Mouse (Mus musculus) hindbrain, embryonic 13.5 days (tissue): ENCODE data around the gene Ehd1. TPM values are rescaled to one million over a fixed set of nuclear protein-coding genes. Genes with fewer than 3 reads are reported as not detected.
A peak's percentile ranks its signal among the peaks of the same experiment; 100 is the strongest.

Source experiments
- ATAC-seq: fragments of 200-750 bp; cut with Nextera tagmentation; 2 replicates; pipeline ENCODE4 v1.8.0; 2017; ENCODE audit warnings: moderate TSS enrichment; ENCODE audit not compliant: low FRiP score
- H3K27ac ChIP-seq: fragments of 300-500 bp; sonication (generic); 2 replicates; pipeline ENCODE4 v1.5.1; 2015; ENCODE audit warnings: inconsistent platforms, mild to moderate bottlenecking, moderate library complexity
- H3K27me3 ChIP-seq: fragments of 300-500 bp; sonication (generic); 2 replicates; pipeline ENCODE4 v1.6.1; 2015; ENCODE audit warnings: mild to moderate bottlenecking, inconsistent platforms
- H3K36me3 ChIP-seq: fragments of 300-500 bp; sonication (generic); 2 replicates; pipeline ENCODE4 v1.6.1; 2015; ENCODE audit warnings: mild to moderate bottlenecking, inconsistent platforms
- H3K4me1 ChIP-seq: fragments of 300-500 bp; sonication (generic); replicated peaks from 2 replicates; pipeline ENCODE4 v1.6.1; 2015; ENCODE audit warnings: inconsistent platforms
- H3K4me2 ChIP-seq: fragments of 300-500 bp; sonication (generic); 2 replicates; pipeline ENCODE4 v1.6.1; 2015; ENCODE audit warnings: inconsistent platforms, mild to moderate bottlenecking, moderate library complexity
- H3K4me3 ChIP-seq: fragments of 300-500 bp; sonication (generic); 2 replicates; pipeline ENCODE4 v1.5.1; 2015; ENCODE audit warnings: mild to moderate bottlenecking, inconsistent platforms
- H3K9ac ChIP-seq: fragments of 300-500 bp; sonication (generic); 2 replicates; pipeline ENCODE4 v1.6.1; 2015; ENCODE audit warnings: mild to moderate bottlenecking, inconsistent platforms
- H3K9me3 ChIP-seq: fragments of 300-500 bp; sonication (generic); 2 replicates; pipeline ENCODE4 v1.6.1; 2016; ENCODE audit warnings: inconsistent platforms
- WGBS: fragments of 180-500 bp; shearing (Covaris S2); methylation state at CpG from one replicate; pipeline ENCODE4 v1.1.7; 2015; 5-methylcytosine and 5-hydroxymethylcytosine counted together
- polyA plus RNA-seq: library from polyadenylated mRNA; unstranded; fragments of >200 nt; fragmentation: Nextera tagmentation; extraction: Ambion mirVana; gene quantifications from 2 replicates; pipeline ENCODE4 v1.2.1, GENCODE M21; 2015

The Ehd1 gene
- polyA plus RNA-seq, 1 experiment from 2014 or later = 86.8 TPM

GRCm38 (mm10) chr19:6273592-6273991, 2.9 kb upstream of the Ehd1 start:
- no peaks in the 10 kb centered on the region for H3K9me3 ChIP-seq
- peaks cover 21% of the 10 kb centered on the region for H3K4me1 ChIP-seq
- no peak for ATAC-seq
- 95% methylated on average over 4 of the region's 4 CpGs for WGBS
- no peaks in the 10 kb centered on the region for H3K36me3 ChIP-seq
- peaks cover 11% of the 10 kb centered on the region for H3K27me3 ChIP-seq
- H3K4me3 ChIP-seq = no peak overlapping the region
- no peak overlapping the region for H3K4me2 ChIP-seq
- no peak overlapping the region for H3K9ac ChIP-seq
- no peak overlapping the region for H3K27ac ChIP-seq

GRCm38 (mm10) chr19:6273998-6274608, 2.4 kb upstream of the Ehd1 start:
- no peak overlapping the region for H3K27ac ChIP-seq
- H3K4me2 ChIP-seq = no peak overlapping the region
- H3K9me3 ChIP-seq = no peaks in the 10 kb centered on the region
- H3K4me1 ChIP-seq = peaks cover 26% of the 10 kb centered on the region
- H3K27me3 ChIP-seq = peaks cover 11% of the 10 kb centered on the region
- no peaks in the 10 kb centered on the region for H3K36me3 ChIP-seq
- no peak overlapping the region for H3K4me3 ChIP-seq
- no peak for ATAC-seq
- WGBS = 95% methylated on average over 13 of the region's 13 CpGs
- 0 out of 2 replicates have a peak overlapping the region, but pooled peaks have one; percentile 14 for H3K9ac ChIP-seq

- H3K4me1 ChIP-seq = peaks cover 44% of the 10 kb centered on the region
- peak overlapping the region; percentile 81 for H3K27ac ChIP-seq
- peaks cover 6% of the 10 kb centered on the region for H3K27me3 ChIP-seq
- H3K4me3 ChIP-seq = peak overlapping the region; percentile 79
- ATAC-seq = no peak
- H3K36me3 ChIP-seq = peaks cover 12% of the 10 kb centered on the region
- peak overlapping the region; percentile 90 for H3K4me2 ChIP-seq
- peak overlapping the region; percentile 74 for H3K9ac ChIP-seq
- WGBS = 8% methylated on average over 15 of the region's 15 CpGs
- H3K9me3 ChIP-seq = no peaks in the 10 kb centered on the region
Measured at GRCm38 (mm10) chr19:6275740-6276389, 660 bp upstream of the Ehd1 start.

DNA sequence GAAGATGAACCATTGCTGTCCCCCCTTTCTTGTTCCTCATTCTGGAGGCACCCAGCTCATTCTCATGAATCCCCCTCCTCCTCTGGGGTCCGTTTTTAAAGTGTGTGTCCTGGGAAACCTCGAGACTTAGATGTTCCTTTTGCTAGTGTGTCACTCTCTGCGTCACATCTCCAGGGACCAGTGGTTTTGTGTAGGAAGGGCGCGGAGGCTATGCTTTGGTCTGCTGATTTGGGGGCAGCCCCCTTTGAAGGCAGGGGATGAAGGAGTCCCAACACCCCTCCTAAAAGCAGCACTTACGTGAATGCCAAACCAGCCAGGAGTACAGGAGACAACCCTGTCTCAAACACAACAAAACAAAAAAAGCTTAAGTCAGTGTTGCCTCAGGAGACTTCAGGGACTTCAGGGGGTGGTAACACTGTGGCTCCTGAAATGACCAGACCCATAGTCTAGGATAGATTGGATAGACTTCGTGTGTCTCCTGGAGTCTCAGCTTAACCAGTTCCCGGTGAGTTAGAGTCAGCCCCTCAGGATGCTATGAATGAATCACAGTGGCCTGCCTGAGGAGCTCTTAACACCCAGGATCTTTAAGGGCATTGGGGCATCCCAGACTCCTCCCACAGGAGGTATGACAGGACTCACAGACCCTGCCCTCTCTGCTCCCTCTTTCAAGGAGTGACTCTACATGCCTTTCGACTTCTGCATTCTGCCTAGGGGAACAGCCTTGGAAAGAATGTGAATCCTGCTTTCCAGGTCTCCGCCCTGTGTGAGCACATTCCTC, 1.3 kb downstream of the Ehd1 start:
- peak overlapping the region; percentile 79 for H3K4me3 ChIP-seq
- H3K27ac ChIP-seq = no peak overlapping the region
- H3K9me3 ChIP-seq = no peaks in the 10 kb centered on the region
- WGBS = 7% methylated on average over 10 of the region's 10 CpGs
- H3K4me1 ChIP-seq = peaks cover 48% of the 10 kb centered on the region
- peaks cover 32% of the 10 kb centered on the region for H3K36me3 ChIP-seq
- peak overlapping the region; percentile 91 for H3K9ac ChIP-seq
- ATAC-seq = no peak
- peak overlapping the region; percentile 90 for H3K4me2 ChIP-seq
- no peaks in the 10 kb centered on the region for H3K27me3 ChIP-seq

DNA sequence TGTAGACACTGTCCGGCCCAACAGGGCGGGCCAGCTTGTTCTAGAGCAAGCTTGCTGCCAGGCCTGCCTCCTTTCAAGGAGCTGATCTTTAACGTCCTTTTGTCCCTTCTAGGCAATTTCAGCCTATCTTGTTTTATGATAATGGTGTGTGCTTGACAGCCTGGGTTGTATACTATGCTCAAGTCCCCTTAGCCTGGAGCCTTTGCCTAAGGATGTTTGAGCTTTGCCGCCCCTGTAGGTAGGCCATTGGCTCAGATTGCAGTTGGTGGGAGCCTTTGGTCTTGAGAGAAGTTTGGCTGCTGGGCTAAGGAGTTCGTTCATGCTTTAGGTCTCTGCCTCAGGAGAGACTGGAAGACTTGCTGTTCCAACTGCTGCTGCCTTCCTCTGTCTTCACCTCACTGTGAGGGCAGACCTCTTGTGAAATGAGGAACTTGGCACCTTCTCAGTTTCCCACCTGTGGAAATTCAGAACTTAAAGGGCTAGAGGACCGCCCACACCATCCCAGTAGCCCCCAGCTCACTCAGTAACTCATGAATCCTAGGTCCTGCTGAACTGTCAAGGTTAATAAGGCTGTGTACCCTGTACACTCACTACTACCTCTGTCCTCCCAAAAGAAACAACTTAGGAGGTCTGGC, 2.0 kb downstream of the Ehd1 start:
- Histone ChIP-seq H3K4me3 (peak overlapping the region; percentile 79), H3K27ac (peak overlapping the region; percentile 15; the same call in 1 of the 2 replicates), H3K4me1 (peaks cover 48% of the 10 kb centered on the region), H3K36me3 (peaks cover 39% of the 10 kb centered on the region), H3K4me2 (peak overlapping the region; percentile 90), H3K9me3 (no peaks in the 10 kb centered on the region), H3K27me3 (no peaks in the 10 kb centered on the region), H3K9ac (peak overlapping the region; percentile 91)
- no peak for ATAC-seq
- WGBS = 48% methylated on average over 6 of the region's 6 CpGs

GRCm38 (mm10) chr19:6279481-6280144, 3.1 kb downstream of the Ehd1 start:
- peak overlapping the region; percentile 79 for H3K4me3 ChIP-seq
- H3K4me2 ChIP-seq = peak overlapping the region; percentile 90
- H3K27me3 ChIP-seq = no peaks in the 10 kb centered on the region
- no peak for ATAC-seq
- peaks cover 48% of the 10 kb centered on the region for H3K4me1 ChIP-seq
- H3K9ac ChIP-seq = peak overlapping the region; percentile 91
- H3K9me3 ChIP-seq = no peaks in the 10 kb centered on the region
- H3K36me3 ChIP-seq = peaks cover 50% of the 10 kb centered on the region
- 77% methylated on average over 6 of the region's 6 CpGs for WGBS
- no peak overlapping the region for H3K27ac ChIP-seq

DNA sequence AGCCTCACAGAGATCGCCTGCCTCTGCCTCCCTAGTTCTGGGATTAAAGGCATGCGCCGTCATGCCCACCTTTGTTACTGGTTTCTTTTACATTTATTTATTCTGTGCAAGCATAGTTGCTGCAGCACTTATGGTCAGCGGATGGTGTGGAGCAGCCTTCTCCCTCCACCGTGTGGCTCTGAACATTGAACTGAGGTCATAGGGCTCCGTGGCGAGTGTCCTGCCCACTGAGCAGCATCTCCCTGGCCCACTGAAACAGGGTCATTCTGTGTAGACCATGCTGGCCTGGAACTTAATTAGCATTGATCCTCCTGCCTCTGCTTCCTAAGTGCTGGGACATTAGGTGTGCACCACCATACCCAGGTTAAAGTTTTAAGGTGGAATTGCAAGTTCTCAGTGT, 4.0 kb downstream of the Ehd1 start:
- Histone ChIP-seq H3K4me2 (peak overlapping the region; percentile 6; the same call in 1 of the 2 replicates), H3K9ac (peak overlapping the region; percentile 91), H3K4me3 (no peak overlapping the region), H3K27ac (no peak overlapping the region), H3K9me3 (no peaks in the 10 kb centered on the region), H3K4me1 (peaks cover 44% of the 10 kb centered on the region), H3K27me3 (no peaks in the 10 kb centered on the region), H3K36me3 (peaks cover 59% of the 10 kb centered on the region)
- WGBS = 92% methylated on average over 7 of the region's 7 CpGs
- ATAC-seq = no peak

DNA sequence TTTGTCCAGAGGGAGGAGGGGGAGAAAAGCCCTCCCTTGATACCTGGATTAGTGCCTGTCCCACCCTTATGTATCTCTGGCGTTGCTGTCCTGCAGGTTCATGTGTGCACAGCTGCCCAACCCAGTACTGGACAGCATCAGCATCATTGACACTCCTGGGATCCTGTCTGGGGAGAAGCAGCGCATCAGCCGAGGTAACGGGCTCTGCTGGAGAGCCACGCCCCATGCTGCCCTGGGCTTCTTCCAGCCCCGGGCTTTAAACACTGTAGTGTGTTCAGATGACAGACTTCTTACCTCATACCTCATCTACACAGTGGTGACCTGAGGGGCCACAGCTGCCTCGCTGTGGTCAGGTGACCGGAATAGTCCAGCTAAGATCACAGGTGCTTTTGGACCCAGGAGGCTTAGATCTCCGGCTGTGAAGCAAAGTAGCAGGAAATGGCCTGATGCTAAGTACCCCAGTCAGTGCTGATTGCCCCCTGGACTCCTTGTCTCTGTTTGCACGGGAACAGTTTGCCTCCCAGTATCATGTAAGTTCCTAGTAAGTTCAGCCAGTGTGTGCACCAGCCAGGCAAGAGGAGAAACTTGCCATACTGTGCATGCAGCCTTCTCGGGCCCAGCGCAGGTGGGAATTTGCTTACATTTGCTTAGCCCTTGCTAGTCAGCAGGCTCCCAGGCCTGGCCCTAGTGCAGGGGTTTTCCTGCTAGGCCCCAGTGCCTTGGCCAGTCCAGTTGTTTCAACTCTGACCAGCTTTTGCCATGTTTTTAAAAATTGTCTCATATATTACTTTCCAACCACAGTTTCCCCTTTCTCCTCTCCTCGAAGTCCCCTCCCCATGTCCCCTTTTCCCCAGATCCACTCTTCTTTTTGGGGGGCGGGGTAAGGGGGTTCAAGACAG, 4.8 kb downstream of the Ehd1 start:
- WGBS = 87% methylated on average over 14 of the region's 14 CpGs
- Histone ChIP-seq H3K4me2 (no peak overlapping the region), H3K9me3 (no peaks in the 10 kb centered on the region), H3K4me3 (no peak overlapping the region), H3K9ac (peak overlapping the region; percentile 91; the same call in 1 of the 2 replicates), H3K36me3 (peaks cover 67% of the 10 kb centered on the region), H3K27me3 (no peaks in the 10 kb centered on the region), H3K4me1 (peaks cover 41% of the 10 kb centered on the region), H3K27ac (no peak overlapping the region)
- ATAC-seq = no peak

- no peak for ATAC-seq
Measured at GRCm38 (mm10) chr19:6283001-6283400, 6.5 kb downstream of the Ehd1 start.

GRCm38 (mm10) chr19:6284502-6284901, 8.0 kb downstream of the Ehd1 start:
- H3K4me3 ChIP-seq = no peak overlapping the region
- H3K9ac ChIP-seq = no peak overlapping the region
- peaks cover 38% of the 10 kb centered on the region for H3K4me1 ChIP-seq
- no peak overlapping the region for H3K27ac ChIP-seq
- no peaks in the 10 kb centered on the region for H3K9me3 ChIP-seq
- H3K27me3 ChIP-seq = no peaks in the 10 kb centered on the region
- H3K4me2 ChIP-seq = no peak overlapping the region
- H3K36me3 ChIP-seq = peaks cover 87% of the 10 kb centered on the region
- 90% methylated on average over 12 of the region's 12 CpGs for WGBS
- ATAC-seq = no peak

More at GRCm38 (mm10) chr19:6283001-6283400, 6.5 kb downstream of the Ehd1 start:
- Histone ChIP-seq H3K4me1 (peaks cover 50% of the 10 kb centered on the region), H3K9me3 (no peaks in the 10 kb centered on the region), H3K36me3 (peaks cover 79% of the 10 kb centered on the region), H3K4me2 (no peak overlapping the region), H3K9ac (no peak overlapping the region), H3K27ac (no peak overlapping the region), H3K27me3 (no peaks in the 10 kb centered on the region), H3K4me3 (no peak overlapping the region)
- 90% methylated on average over 5 of the region's 5 CpGs for WGBS

DNA sequence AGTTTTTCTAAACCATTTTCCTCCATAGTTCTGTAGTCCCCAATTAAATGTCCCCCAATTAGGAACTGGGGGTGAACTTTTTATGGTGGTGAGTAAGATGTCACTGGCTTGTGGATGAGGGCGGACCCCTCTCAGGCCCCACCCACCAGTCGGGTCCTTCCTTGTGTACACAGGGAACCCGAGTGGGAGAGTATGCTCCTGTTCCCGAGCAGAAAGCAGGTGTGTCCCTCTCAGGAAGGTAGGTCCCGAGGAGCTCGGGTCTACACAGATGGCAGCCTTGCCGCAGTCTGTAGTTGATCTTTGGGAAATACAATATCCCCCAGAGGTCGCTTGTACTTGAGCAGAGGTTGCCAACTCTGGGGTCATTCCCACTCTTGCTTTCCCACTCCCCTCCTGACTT, 8.7 kb downstream of the Ehd1 start:
- H3K4me3 ChIP-seq = no peak overlapping the region
- H3K27ac ChIP-seq = no peak overlapping the region
- no peak overlapping the region for H3K4me2 ChIP-seq
- H3K27me3 ChIP-seq = no peaks in the 10 kb centered on the region
- peaks cover 31% of the 10 kb centered on the region for H3K4me1 ChIP-seq
- WGBS = 83% methylated on average over 8 of the region's 8 CpGs
- no peak overlapping the region for H3K9ac ChIP-seq
- peaks cover 89% of the 10 kb centered on the region for H3K36me3 ChIP-seq
- no peaks in the 10 kb centered on the region for H3K9me3 ChIP-seq
- no peak for ATAC-seq
